Mouse (Mus musculus) cerebellum, adult 2 months (tissue): ENCODE data around the gene Spsb1.

Experiments
- CTCF ChIP-seq: fragments of 200-500 bp; IDR thresholded peaks from 2 replicates; pipeline ENCODE4 v1.5.1; 2011; ENCODE audit warnings: low read depth, mild to moderate bottlenecking, control low read depth, low read length, moderate library complexity, borderline replicate concordance; ENCODE audit not compliant: insufficient read depth
- POLR2A ChIP-seq: fragments of 200-500 bp; IDR thresholded peaks from 2 replicates; pipeline ENCODE4 v1.6.1; 2011; ENCODE audit warnings: low read length, control low read depth, borderline replicate concordance; ENCODE audit not compliant: insufficient read depth

DNA sequence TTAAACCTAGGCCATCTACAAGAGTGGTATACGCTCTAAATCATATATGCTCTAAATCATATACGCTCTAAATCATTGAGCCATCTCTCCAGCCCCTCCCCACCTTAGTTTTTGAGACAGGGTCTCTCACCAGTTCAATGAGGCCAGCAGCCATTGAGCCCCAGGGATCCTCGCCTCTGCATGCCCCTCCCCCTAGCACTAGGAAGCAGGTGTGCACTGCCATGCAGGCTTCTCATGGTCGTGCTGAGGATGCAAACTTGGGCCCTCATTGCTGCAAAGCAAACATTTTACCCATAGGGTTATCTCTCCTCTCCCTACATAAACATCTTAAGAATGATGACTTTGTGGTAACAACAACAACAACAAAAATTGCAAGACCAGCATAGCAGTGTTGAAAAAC is 87.5 kb downstream of the Spsb1 start:
- no peak for TF ChIP-seq CTCF
- no peak for TF ChIP-seq POLR2A
